Mouse (Mus musculus): ENCODE results near the gene R3hdm2. TPM values are rescaled to one million over a fixed set of nuclear protein-coding genes. Genes with fewer than 3 reads are reported as not detected.

R3hdm2 gene
- total and polyA plus RNA-seq, 2 experiments from 2014 or later: 39.3 to 60.6 TPM

DNA sequence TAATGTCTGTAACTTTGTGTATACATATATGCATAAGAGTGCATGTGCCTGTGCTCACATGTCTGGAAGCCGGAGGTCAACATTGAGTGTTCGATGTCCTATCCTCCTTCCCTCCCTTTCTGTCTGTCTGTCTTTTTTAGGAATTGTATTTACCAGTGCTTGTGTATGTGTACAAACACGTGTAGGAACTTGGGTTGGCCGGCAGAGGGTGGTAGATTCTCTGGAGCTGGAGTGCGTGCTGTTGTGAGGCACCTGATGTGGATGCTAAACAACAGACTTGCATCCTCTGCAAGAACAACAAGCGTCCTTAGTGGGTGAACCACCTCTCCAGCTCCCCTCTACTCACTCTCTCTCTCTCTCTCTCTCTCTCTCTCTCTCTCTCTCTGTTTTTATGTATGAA is 11.6 kb downstream of the R3hdm2 start:
- Histone ChIP-seq H3K4me3 (ENCODE audit: low read length) (no peak overlapping the region), H3K27ac (no peak overlapping the region), H3K4me1 (ENCODE audit: insufficient read depth, low read length) (no peaks in the 10 kb centered on the region), H3K9me3 (ENCODE audit: low read length) (no peaks in the 10 kb centered on the region), H3K36me3 (ENCODE audit: insufficient read depth, low read length) (peaks cover 4% of the 10 kb centered on the region; the same call in 1 of the 2 replicates), H3K27me3 (ENCODE audit: insufficient read depth, low read length) (no peaks in the 10 kb centered on the region), H3K4me2 (ENCODE audit: low read depth, low read length) (no peak overlapping the region), H3K9ac (replicated peaks; ENCODE audit: low read length) (no peak overlapping the region)
- ATAC-seq (no peak), DNase-seq (ENCODE audit: low spot score) (no peak)
- TF ChIP-seq CTCF (IDR thresholded peaks at IDR 0.05; ENCODE audit: low read depth): peak; percentile 21; the same call in 1 of the 2 replicates
- WGBS: 83% methylated on average over 6 of the region's 6 CpGs

DNA sequence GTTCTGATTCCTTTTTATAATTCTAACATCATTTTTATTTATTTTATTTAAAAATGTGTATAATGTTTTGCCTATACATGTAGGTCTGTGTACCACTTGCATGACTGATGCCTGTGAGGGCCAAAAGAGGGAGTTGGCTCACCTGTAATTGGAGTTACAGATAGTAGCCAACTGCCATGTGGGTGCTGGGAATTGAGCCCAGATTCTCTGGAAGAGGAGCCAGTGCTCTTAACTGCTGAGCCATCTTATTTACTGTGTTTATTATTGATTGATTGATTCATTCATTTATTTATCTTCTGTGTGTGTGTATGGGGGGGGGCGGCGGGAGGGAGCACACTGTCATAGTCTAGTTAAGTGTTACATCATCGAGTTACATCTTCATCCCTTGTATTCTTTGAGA is 24.6 kb downstream of the R3hdm2 start:
- WGBS: 99% methylated on average over 3 of the region's 3 CpGs
- H3K4me2 ChIP-seq (ENCODE audit: low read depth, low read length): no peak overlapping the region

DNA sequence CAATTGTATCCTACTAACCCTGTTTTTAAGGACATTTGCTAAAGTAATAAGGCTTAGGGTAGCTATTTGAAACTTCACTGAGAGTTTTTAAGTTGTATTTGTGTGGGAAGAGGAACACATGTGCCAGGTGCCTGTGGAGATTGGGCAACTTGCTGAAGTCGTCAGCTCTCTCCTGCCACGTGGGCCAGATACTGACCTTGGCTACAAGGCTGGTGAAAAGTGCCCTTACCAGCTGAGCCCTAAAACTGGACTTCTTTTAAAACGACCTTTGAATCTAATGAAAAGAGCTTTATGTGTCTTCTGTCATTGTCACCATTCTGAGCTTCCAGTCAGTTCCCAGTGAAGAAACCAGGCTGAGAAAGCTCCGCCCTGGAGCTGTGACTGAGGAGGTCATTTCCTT is 27.3 kb downstream of the R3hdm2 start:
- no peak for TF ChIP-seq CTCF (IDR thresholded peaks at IDR 0.05; ENCODE audit: low read depth)
- no peaks in the 10 kb centered on the region; the same call in 1 of the 2 replicates for H3K36me3 ChIP-seq (ENCODE audit: insufficient read depth, low read length)
- H3K27ac ChIP-seq: no peak overlapping the region
- no peak for ATAC-seq
- H3K27me3 ChIP-seq (ENCODE audit: insufficient read depth, low read length): no peaks in the 10 kb centered on the region
- 45% methylated on average over 4 of the region's 4 CpGs for WGBS
- H3K9ac ChIP-seq (replicated peaks; ENCODE audit: low read length): no peak overlapping the region
- H3K4me2 ChIP-seq (ENCODE audit: low read depth, low read length): no peak overlapping the region
- no peaks in the 10 kb centered on the region for H3K9me3 ChIP-seq (ENCODE audit: low read length)
- DNase-seq (ENCODE audit: low spot score): no peak
- no peaks in the 10 kb centered on the region for H3K4me1 ChIP-seq (ENCODE audit: insufficient read depth, low read length)
- no peak overlapping the region for H3K4me3 ChIP-seq (ENCODE audit: low read length)

More for the DNA sequence above, 24.6 kb downstream of the R3hdm2 start:
- no peaks in the 10 kb centered on the region for H3K4me1 ChIP-seq (ENCODE audit: insufficient read depth, low read length)
- no peaks in the 10 kb centered on the region for H3K9me3 ChIP-seq (ENCODE audit: low read length)
- H3K27me3 ChIP-seq (ENCODE audit: insufficient read depth, low read length): no peaks in the 10 kb centered on the region
- ATAC-seq: no peak
- no peak overlapping the region for H3K27ac ChIP-seq
- TF ChIP-seq CTCF (IDR thresholded peaks at IDR 0.05; ENCODE audit: low read depth): no peak
- no peak overlapping the region for H3K4me3 ChIP-seq (ENCODE audit: low read length)
- no peak for DNase-seq (ENCODE audit: low spot score)
- peaks cover 7% of the 10 kb centered on the region; the same call in 1 of the 2 replicates for H3K36me3 ChIP-seq (ENCODE audit: insufficient read depth, low read length)
- H3K9ac ChIP-seq (replicated peaks; ENCODE audit: low read length): no peak overlapping the region

DNA sequence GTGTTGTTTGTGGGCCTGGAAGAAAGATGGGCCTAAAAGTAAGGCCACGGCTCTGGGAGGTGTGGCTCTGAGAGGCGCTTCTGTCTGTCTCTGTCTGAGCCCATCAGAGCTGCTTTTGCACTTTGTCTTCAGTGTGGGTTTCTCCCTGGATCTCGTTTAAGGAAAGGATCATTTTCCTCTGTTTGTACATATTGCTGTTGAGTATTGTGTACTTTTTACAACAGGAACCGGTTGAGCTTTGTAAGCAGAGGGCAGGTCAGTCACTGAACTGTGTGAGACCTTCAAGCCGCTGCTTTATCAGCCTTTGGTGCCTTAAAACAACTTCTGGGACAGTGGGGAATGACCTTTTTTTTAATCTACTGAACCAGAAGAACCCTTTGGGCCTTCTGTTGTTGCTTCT is 32.0 kb downstream of the R3hdm2 start:
- DNase-seq (ENCODE audit: low spot score): no peak
- Histone ChIP-seq H3K27ac (no peak overlapping the region), H3K4me2 (ENCODE audit: low read depth, low read length) (no peak overlapping the region), H3K27me3 (ENCODE audit: insufficient read depth, low read length) (no peaks in the 10 kb centered on the region), H3K9ac (replicated peaks; ENCODE audit: low read length) (no peak overlapping the region), H3K4me1 (ENCODE audit: insufficient read depth, low read length) (no peaks in the 10 kb centered on the region), H3K36me3 (ENCODE audit: insufficient read depth, low read length) (no peaks in the 10 kb centered on the region), H3K4me3 (ENCODE audit: low read length) (no peak overlapping the region), H3K9me3 (ENCODE audit: low read length) (no peaks in the 10 kb centered on the region)
- TF ChIP-seq CTCF (IDR thresholded peaks at IDR 0.05; ENCODE audit: low read depth): no peak
- no peak for ATAC-seq
- 36% methylated on average over 5 of the region's 5 CpGs for WGBS

DNA sequence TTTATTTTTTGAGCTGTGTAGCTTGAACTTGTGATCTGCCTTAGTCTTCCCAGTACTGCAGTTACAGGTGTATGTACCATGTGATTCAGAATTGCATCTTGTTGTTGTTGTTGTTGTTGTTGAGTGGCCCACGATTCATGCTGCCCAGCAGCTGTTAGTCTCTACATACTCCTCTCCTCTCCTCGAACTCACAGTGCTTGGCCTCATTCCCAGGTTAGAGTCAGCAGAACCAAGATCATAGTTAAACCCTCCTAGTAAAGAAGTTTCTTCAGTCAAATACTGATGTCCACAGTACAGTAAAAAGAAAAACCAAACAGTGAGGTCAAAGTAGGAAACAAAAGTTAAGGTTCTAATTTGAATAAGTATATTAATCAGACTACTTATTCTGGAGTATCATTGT is 32.6 kb downstream of the R3hdm2 start:
- DNase-seq (ENCODE audit: low spot score): no peak
- H3K4me3 ChIP-seq (ENCODE audit: low read length): no peak overlapping the region
- no peaks in the 10 kb centered on the region for H3K36me3 ChIP-seq (ENCODE audit: insufficient read depth, low read length)
- no peak overlapping the region for H3K27ac ChIP-seq
- H3K27me3 ChIP-seq (ENCODE audit: insufficient read depth, low read length): no peaks in the 10 kb centered on the region
- no peak overlapping the region for H3K4me2 ChIP-seq (ENCODE audit: low read depth, low read length)
- 60% methylated on average over 2 of the region's 2 CpGs for WGBS
- no peak overlapping the region for H3K9ac ChIP-seq (replicated peaks; ENCODE audit: low read length)
- no peaks in the 10 kb centered on the region for H3K4me1 ChIP-seq (ENCODE audit: insufficient read depth, low read length)
- H3K9me3 ChIP-seq (ENCODE audit: low read length): no peaks in the 10 kb centered on the region
- no peak for TF ChIP-seq CTCF (IDR thresholded peaks at IDR 0.05; ENCODE audit: low read depth)
- ATAC-seq: no peak

DNA sequence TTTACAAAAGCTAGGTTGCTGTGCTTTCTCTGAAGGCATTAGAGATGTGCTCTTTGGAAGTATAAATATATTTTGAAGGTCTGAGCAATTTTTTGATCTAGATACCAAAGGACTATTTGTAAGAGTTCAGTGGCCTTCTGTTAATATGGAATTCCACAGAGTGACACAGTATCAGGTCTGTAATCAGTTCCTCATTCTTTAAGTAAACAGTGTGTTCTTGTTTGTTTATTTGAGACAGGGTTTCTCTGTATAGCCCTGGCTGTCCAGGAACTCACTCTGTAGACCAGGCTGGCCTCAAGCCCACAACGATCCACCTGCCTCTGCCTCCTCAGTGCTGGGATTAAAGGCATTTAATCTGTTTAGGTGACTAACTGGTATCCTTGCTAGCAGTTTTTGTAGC is 33.5 kb downstream of the R3hdm2 start:
- Histone ChIP-seq H3K4me3 (ENCODE audit: low read length) (no peak overlapping the region), H3K4me1 (ENCODE audit: insufficient read depth, low read length) (no peaks in the 10 kb centered on the region), H3K9ac (replicated peaks; ENCODE audit: low read length) (no peak overlapping the region), H3K4me2 (ENCODE audit: low read depth, low read length) (no peak overlapping the region), H3K36me3 (ENCODE audit: insufficient read depth, low read length) (no peaks in the 10 kb centered on the region), H3K27me3 (ENCODE audit: insufficient read depth, low read length) (no peaks in the 10 kb centered on the region), H3K9me3 (ENCODE audit: low read length) (no peaks in the 10 kb centered on the region), H3K27ac (no peak overlapping the region)
- WGBS: 95% methylated on average over 1 of the region's 1 CpGs
- ATAC-seq (no peak), DNase-seq (ENCODE audit: low spot score) (no peak)
- no peak for TF ChIP-seq CTCF (IDR thresholded peaks at IDR 0.05; ENCODE audit: low read depth)

DNA sequence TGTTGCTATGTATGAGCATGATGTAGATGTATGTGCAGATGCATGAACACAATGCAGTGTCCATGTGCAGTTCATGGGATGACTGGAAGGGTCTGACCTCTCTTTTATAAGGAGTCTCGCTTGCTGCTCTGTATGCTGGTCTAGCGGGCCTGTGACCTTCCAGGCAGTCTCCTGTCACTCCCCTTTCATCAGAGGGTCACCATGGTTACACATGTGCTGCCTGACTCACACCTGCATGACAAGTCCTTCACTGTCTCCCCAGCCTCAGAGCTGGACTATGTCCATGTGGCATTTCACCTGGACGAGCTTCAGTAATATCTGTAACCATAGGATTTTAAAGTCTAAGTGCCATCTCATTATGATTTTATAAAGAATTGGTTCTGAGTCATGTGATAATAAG is 34.0 kb downstream of the R3hdm2 start:
- DNase-seq (ENCODE audit: low spot score): no peak
- H3K4me2 ChIP-seq (ENCODE audit: low read depth, low read length): no peak overlapping the region
- no peak overlapping the region for H3K9ac ChIP-seq (replicated peaks; ENCODE audit: low read length)
- WGBS: 70% methylated on average over 3 of the region's 3 CpGs
- H3K36me3 ChIP-seq (ENCODE audit: insufficient read depth, low read length): no peaks in the 10 kb centered on the region
- TF ChIP-seq CTCF (IDR thresholded peaks at IDR 0.05; ENCODE audit: low read depth): no peak
- no peak overlapping the region for H3K4me3 ChIP-seq (ENCODE audit: low read length)
- no peaks in the 10 kb centered on the region for H3K4me1 ChIP-seq (ENCODE audit: insufficient read depth, low read length)
- no peaks in the 10 kb centered on the region for H3K9me3 ChIP-seq (ENCODE audit: low read length)
- ATAC-seq: no peak
- H3K27me3 ChIP-seq (ENCODE audit: insufficient read depth, low read length): no peaks in the 10 kb centered on the region
- H3K27ac ChIP-seq: no peak overlapping the region

Measured in hindbrain, postnatal 0 days (tissue).